In the genomic region with DNA sequence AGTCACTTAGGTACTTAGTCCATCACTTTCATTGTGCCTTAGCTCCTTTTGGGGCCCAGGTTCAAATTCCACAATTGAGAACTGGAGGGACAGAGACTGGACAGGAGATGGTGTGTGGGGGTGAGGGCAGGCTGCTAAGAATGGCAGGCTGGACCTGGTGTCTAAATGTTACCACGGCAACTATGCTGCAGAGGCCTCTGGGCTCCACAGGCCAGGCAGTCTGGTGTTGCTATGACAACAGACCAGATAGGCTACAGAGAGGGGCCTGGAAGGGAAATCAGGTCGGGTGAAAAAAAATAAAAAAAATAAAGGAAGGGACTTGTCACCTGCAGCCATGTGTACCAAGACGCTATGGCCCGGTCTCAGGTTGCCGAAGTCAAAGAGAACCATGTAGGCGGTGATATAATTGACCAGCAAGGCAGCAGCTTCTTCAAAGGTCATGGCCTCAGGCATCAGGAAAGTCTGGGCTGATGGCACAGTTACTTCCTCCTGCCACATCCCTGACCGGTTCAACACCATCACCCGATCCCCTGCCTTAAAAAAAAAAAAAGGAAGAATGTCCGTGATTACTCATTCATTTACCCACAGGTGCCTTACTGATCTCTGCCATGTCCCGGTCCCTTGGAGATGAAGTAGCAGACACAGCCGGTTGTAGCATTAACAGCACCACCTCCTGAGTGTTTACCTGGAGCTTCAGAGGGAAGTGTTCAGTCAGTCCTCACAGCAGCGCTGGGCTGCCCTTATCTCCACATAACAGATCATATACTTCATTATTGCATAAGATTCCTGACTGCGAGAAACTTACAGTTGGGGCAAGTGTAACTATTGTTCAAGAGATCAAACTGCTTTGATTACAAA, we compare ENCODE assay signal across 8 mouse cellular contexts. TPM values are rescaled to one million over a fixed set of nuclear protein-coding genes. Genes with fewer than 3 reads are reported as not detected.
DNase-seq lines count a peak whose midpoint lies in the region; ATAC-seq and TF ChIP-seq lines count a peak whose summit lies in the region.

No protein-coding gene starts in this region.

- H3K4me3 ChIP-seq in testis, adult 2 months (ENCODE audit: control insufficient read depth, low read depth, low read length) = peak overlapping the region; percentile 75

- TF ChIP-seq POLR2A in testis, adult 2 months (IDR thresholded peaks at IDR 0.05; ENCODE audit: control insufficient read depth, low read depth, low read length) = no peak; the same call in 1 of the 2 replicates

- TF ChIP-seq CTCF in testis, adult 2 months (IDR thresholded peaks at IDR 0.05; ENCODE audit: control insufficient read depth, insufficient read depth, insufficient replicate concordance, low read depth, low read length) = no peak

- no peaks in the 10 kb centered on the region for H3K36me3 ChIP-seq in testis, adult 2 months (ENCODE audit: control insufficient read depth, insufficient read depth, low read length)

- H3K4me1 ChIP-seq in testis, adult 2 months (ENCODE audit: control insufficient read depth, insufficient read depth, low read length) = peaks cover 24% of the 10 kb centered on the region

- H3K27ac ChIP-seq in testis, adult 2 months (ENCODE audit: control insufficient read depth, insufficient read depth, low read depth, low read length) = no peak overlapping the region

- no peak for DNase-seq in testis, postnatal 10 days (ENCODE audit: low spot score)
- no peak for DNase-seq in thymus, postnatal 14 days
- DNase-seq in cerebellum, adult 9-10 months = no peak
- DNase-seq in urinary bladder, postnatal 25 days (ENCODE audit: low spot score) = no peak
- DNase-seq in urinary bladder, postnatal 4 days (ENCODE audit: low spot score in 2 of 2) = no peak

- peak; percentile 23 for ATAC-seq in granulocyte monocyte progenitor cell, adult 5-6 weeks (replicated peaks; ENCODE audit: poor library complexity, severe bottlenecking)
- ATAC-seq in megakaryocyte-erythroid progenitor cell, adult 5-6 weeks (replicated peaks; ENCODE audit: low FRiP score, low TSS enrichment, poor library complexity, severe bottlenecking) = peak; percentile 27; the same call in 1 of the 2 replicates

- H3K27me3 ChIP-seq in testis, adult 2 months (ENCODE audit: control insufficient read depth, insufficient read depth, low read length) = no peaks in the 10 kb centered on the region

RNA-seq across cellular contexts. Expression of gene Rnd2, which starts 2.0 kb away (rescaled TPM):
- 19.2 and 21.1 TPM in 2 replicates for polyA plus RNA-seq in testis, adult 2 months (2012; rRNA removed)
- 1.4 and 3.0 TPM in 2 replicates for total RNA-seq in granulocyte monocyte progenitor cell, adult 5-6 weeks (2014; fragmentation: Nextera tagmentation)
- 0.52 and 2.2 TPM in 2 replicates for total RNA-seq in granulocyte monocyte progenitor cell, adult 5-6 weeks (2017)
- 1.6 and 7.2 TPM in 2 replicates for total RNA-seq in megakaryocyte-erythroid progenitor cell, adult 5-6 weeks (2014; fragmentation: Nextera tagmentation)
- total RNA-seq in megakaryocyte-erythroid progenitor cell, adult 5-6 weeks (2017) = 3.5 and 3.8 TPM in 2 replicates

RNA-seq across cellular contexts. Expression of gene Vat1, which starts 3.2 kb away (rescaled TPM):
- 40.0 and 43.3 TPM in 2 replicates for polyA plus RNA-seq in testis, adult 2 months (2012; rRNA removed)
- total RNA-seq in granulocyte monocyte progenitor cell, adult 5-6 weeks (2014; fragmentation: Nextera tagmentation) = 77.1 and 85.8 TPM in 2 replicates
- 56.3 and 66.2 TPM in 2 replicates for total RNA-seq in granulocyte monocyte progenitor cell, adult 5-6 weeks (2017)
- 6.5 and 7.4 TPM in 2 replicates for total RNA-seq in megakaryocyte-erythroid progenitor cell, adult 5-6 weeks (2014; fragmentation: Nextera tagmentation)
- 3.3 and 5.4 TPM in 2 replicates for total RNA-seq in megakaryocyte-erythroid progenitor cell, adult 5-6 weeks (2017)

RNA-seq across cellular contexts. Expression of gene Ifi35, which starts 14.6 kb away (rescaled TPM):
- 3.2 and 3.6 TPM in 2 replicates for polyA plus RNA-seq in testis, adult 2 months (2012; rRNA removed)
- 26.9 and 29.5 TPM in 2 replicates for total RNA-seq in granulocyte monocyte progenitor cell, adult 5-6 weeks (2014; fragmentation: Nextera tagmentation)
- 27.7 and 33.0 TPM in 2 replicates for total RNA-seq in granulocyte monocyte progenitor cell, adult 5-6 weeks (2017)
- total RNA-seq in megakaryocyte-erythroid progenitor cell, adult 5-6 weeks (2014; fragmentation: Nextera tagmentation) = 35.5 and 44.1 TPM in 2 replicates
- 31.7 and 33.5 TPM in 2 replicates for total RNA-seq in megakaryocyte-erythroid progenitor cell, adult 5-6 weeks (2017)

RNA-seq across cellular contexts. Expression of gene Rpl27, which starts 20.7 kb away (rescaled TPM):
- 161 and 224 TPM in 2 replicates for polyA plus RNA-seq in testis, adult 2 months (2012; rRNA removed)
- 1,057 and 1,193 TPM in 2 replicates for total RNA-seq in granulocyte monocyte progenitor cell, adult 5-6 weeks (2014; fragmentation: Nextera tagmentation)
- 795 and 2,552 TPM in 2 replicates for total RNA-seq in granulocyte monocyte progenitor cell, adult 5-6 weeks (2017)
- 1,243 and 1,644 TPM in 2 replicates for total RNA-seq in megakaryocyte-erythroid progenitor cell, adult 5-6 weeks (2014; fragmentation: Nextera tagmentation)
- 3,990 and 4,375 TPM in 2 replicates for total RNA-seq in megakaryocyte-erythroid progenitor cell, adult 5-6 weeks (2017)

RNA-seq across cellular contexts. Expression of gene Ptges3l, which starts 37.7 kb away (rescaled TPM):
- 34.6 and 39.1 TPM in 2 replicates for polyA plus RNA-seq in testis, adult 2 months (2012; rRNA removed)
- 0.49 and 2.7 TPM in 2 replicates for total RNA-seq in granulocyte monocyte progenitor cell, adult 5-6 weeks (2014; fragmentation: Nextera tagmentation)
- total RNA-seq in granulocyte monocyte progenitor cell, adult 5-6 weeks (2017) = 0.52 and 9.1 TPM in 2 replicates
- total RNA-seq in megakaryocyte-erythroid progenitor cell, adult 5-6 weeks (2014; fragmentation: Nextera tagmentation) = not detected in 2 replicates
- not detected in 2 replicates for total RNA-seq in megakaryocyte-erythroid progenitor cell, adult 5-6 weeks (2017)

Comparison
In these comparisons a context has a peak if more than half of its experiments do, and no peak if none do; other contexts are left out.
1. RNA of gene Vat1, which starts 3.2 kb away (total RNA-seq): 56.3 to 85.8 TPM in granulocyte monocyte progenitor cell, adult 5-6 weeks; 3.3 to 7.4 TPM in megakaryocyte-erythroid progenitor cell, adult 5-6 weeks; every median in the first group is over 4 times any median in the second.